Mouse (Mus musculus) spleen, adult 2 months (tissue): ENCODE data around the gene Bcl6. TPM values are rescaled to one million over a fixed set of nuclear protein-coding genes. Genes with fewer than 3 reads are reported as not detected.
A peak's percentile ranks its signal among the peaks of the same experiment; 100 is the strongest.

Source experiments
- DNase-seq, 2 experiments: peaks; one replicate each; pipeline versions ENCODE4 v3.0.0 to v3.0.0-alpha.2; 2012 to 2021; ENCODE audit warnings: low spot score in 2 of 2, low read depth in 1 of 2
- H3K27ac ChIP-seq: fragments of 200-500 bp; 2 replicates; pipeline ENCODE4 v1.5.1; 2012; ENCODE audit warnings: low read length, inconsistent platforms; ENCODE audit not compliant: insufficient read depth
- H3K27me3 ChIP-seq: fragments of 200-500 bp; 2 replicates; pipeline ENCODE4 v1.6.1; 2012; ENCODE audit warnings: mild to moderate bottlenecking, moderate library complexity, low read length, inconsistent platforms; ENCODE audit not compliant: control insufficient read depth, insufficient read depth
- H3K36me3 ChIP-seq: fragments of 200-500 bp; 2 replicates; pipeline ENCODE4 v1.6.1; 2012; ENCODE audit warnings: mild to moderate bottlenecking, low read length, inconsistent platforms; ENCODE audit not compliant: control insufficient read depth, insufficient read depth
- H3K4me1 ChIP-seq: fragments of 200-500 bp; 2 replicates; pipeline ENCODE4 v1.6.1; 2011; ENCODE audit warnings: inconsistent platforms; ENCODE audit not compliant: control insufficient read depth, insufficient read depth, insufficient read length
- H3K4me3 ChIP-seq: fragments of 200-500 bp; 2 replicates; pipeline ENCODE4 v1.5.1; 2011; ENCODE audit warnings: mild to moderate bottlenecking, inconsistent platforms; ENCODE audit not compliant: insufficient read depth, insufficient read length; ENCODE audit errors: extremely low read depth
- CTCF ChIP-seq: fragments of 200-500 bp; IDR thresholded peaks from 2 replicates; pipeline ENCODE4 v1.5.1; 2011; ENCODE audit warnings: mild to moderate bottlenecking, inconsistent platforms; ENCODE audit not compliant: insufficient read depth, insufficient read length, insufficient replicate concordance; ENCODE audit errors: extremely low read depth
- POLR2A ChIP-seq: fragments of 200-500 bp; IDR thresholded peaks from 2 replicates; pipeline ENCODE4 v1.6.1; 2011; ENCODE audit warnings: low read depth, low read length, inconsistent platforms
- WGBS: fragments of 180-500 bp; shearing (Covaris S2); methylation state at CpG from one replicate; pipeline ENCODE4 v1.1.7; 2018; 5-methylcytosine and 5-hydroxymethylcytosine counted together
- polyA plus RNA-seq: library from polyadenylated mRNA; depleted of rRNA; stranded (reverse); fragments of >200 nt; gene quantifications from 2 replicates; pipeline ENCODE4 v1.2.3, GENCODE M21; 2012

Gene Bcl6
- polyA plus RNA-seq, 1 experiment: 24.1 TPM

GRCm38 (mm10) chr16:23981925-23982851, 6.5 kb downstream of the Bcl6 start:
- peak overlapping the region; percentile 32; the same call in 1 of the 2 replicates for H3K4me3 ChIP-seq
- peaks cover 6% of the 10 kb centered on the region; the same call in 1 of the 2 replicates for H3K36me3 ChIP-seq
- 12% methylated on average over 28 of the region's 28 CpGs for WGBS
- DNase-seq: peak in 1 of 2 experiments; percentile 66
- peaks cover 7% of the 10 kb centered on the region; the same call in 1 of the 2 replicates for H3K4me1 ChIP-seq
- H3K27me3 ChIP-seq: no peaks in the 10 kb centered on the region
- no peak overlapping the region for H3K27ac ChIP-seq
- TF ChIP-seq POLR2A: no peak
- peak; percentile 69; the same call in 1 of the 2 replicates for TF ChIP-seq CTCF

- WGBS: 16% methylated on average over 32 of the region's 32 CpGs
These were observed 7.5 kb downstream of the Bcl6 start for GRCm38 (mm10) chr16:23980991-23981720.

GRCm38 (mm10) chr16:23980201-23980870, 8.3 kb downstream of the Bcl6 start:
- Histone ChIP-seq H3K27ac (no peak overlapping the region), H3K4me1 (peaks cover 7% of the 10 kb centered on the region; the same call in 1 of the 2 replicates), H3K4me3 (no peak overlapping the region), H3K27me3 (no peaks in the 10 kb centered on the region), H3K36me3 (peaks cover 13% of the 10 kb centered on the region; the same call in 1 of the 2 replicates)
- DNase-seq: no peak
- 43% methylated on average over 11 of the region's 11 CpGs for WGBS
- TF ChIP-seq CTCF (no peak), POLR2A (no peak)

More at GRCm38 (mm10) chr16:23980991-23981720, 7.5 kb downstream of the Bcl6 start:
- TF ChIP-seq POLR2A (no peak), CTCF (no peak)
- H3K4me3 ChIP-seq: no peak overlapping the region
- peaks cover 7% of the 10 kb centered on the region; the same call in 1 of the 2 replicates for H3K4me1 ChIP-seq
- no peaks in the 10 kb centered on the region for H3K27me3 ChIP-seq
- no peak overlapping the region for H3K27ac ChIP-seq
- H3K36me3 ChIP-seq: peaks cover 10% of the 10 kb centered on the region; the same call in 1 of the 2 replicates
- DNase-seq: no peak

GRCm38 (mm10) chr16:23979446-23979845, 9.2 kb downstream of the Bcl6 start:
- no peak for DNase-seq
- TF ChIP-seq POLR2A (no peak), CTCF (no peak)
- Histone ChIP-seq H3K4me3 (no peak overlapping the region), H3K4me1 (peaks cover 7% of the 10 kb centered on the region; the same call in 1 of the 2 replicates), H3K27ac (no peak overlapping the region), H3K27me3 (no peaks in the 10 kb centered on the region), H3K36me3 (peaks cover 21% of the 10 kb centered on the region; the same call in 1 of the 2 replicates)
- WGBS: 91% methylated on average over 9 of the region's 9 CpGs

- H3K27ac ChIP-seq: no peak overlapping the region
- 91% methylated on average over 4 of the region's 4 CpGs for WGBS
- no peak overlapping the region for H3K4me3 ChIP-seq
- peaks cover 7% of the 10 kb centered on the region; the same call in 1 of the 2 replicates for H3K4me1 ChIP-seq
- no peaks in the 10 kb centered on the region for H3K27me3 ChIP-seq
- no peak for DNase-seq
- H3K36me3 ChIP-seq: peaks cover 29% of the 10 kb centered on the region
- TF ChIP-seq POLR2A (no peak), CTCF (no peak)
These were observed 10.2 kb downstream of the Bcl6 start for GRCm38 (mm10) chr16:23978495-23978894.

GRCm38 (mm10) chr16:23977732-23978131, 10.9 kb downstream of the Bcl6 start:
- H3K36me3 ChIP-seq: peaks cover 34% of the 10 kb centered on the region
- DNase-seq: no peak
- no peak overlapping the region for H3K4me3 ChIP-seq
- H3K27me3 ChIP-seq: no peaks in the 10 kb centered on the region
- no peak overlapping the region for H3K27ac ChIP-seq
- 93% methylated on average over 3 of the region's 3 CpGs for WGBS
- TF ChIP-seq CTCF (no peak), POLR2A (no peak)
- H3K4me1 ChIP-seq: peaks cover 7% of the 10 kb centered on the region; the same call in 1 of the 2 replicates
